Mouse (Mus musculus): Measurements from ENCODE around the gene Nckap1l.
A peak's percentile ranks its signal among the peaks of the same experiment; 100 is the strongest.
"Not testable (repeated sequence)": the region's sequence is repeated elsewhere in the genome, so short reads cannot be mapped to it uniquely, and the experiment has no call there.

The Nckap1l gene

DNA sequence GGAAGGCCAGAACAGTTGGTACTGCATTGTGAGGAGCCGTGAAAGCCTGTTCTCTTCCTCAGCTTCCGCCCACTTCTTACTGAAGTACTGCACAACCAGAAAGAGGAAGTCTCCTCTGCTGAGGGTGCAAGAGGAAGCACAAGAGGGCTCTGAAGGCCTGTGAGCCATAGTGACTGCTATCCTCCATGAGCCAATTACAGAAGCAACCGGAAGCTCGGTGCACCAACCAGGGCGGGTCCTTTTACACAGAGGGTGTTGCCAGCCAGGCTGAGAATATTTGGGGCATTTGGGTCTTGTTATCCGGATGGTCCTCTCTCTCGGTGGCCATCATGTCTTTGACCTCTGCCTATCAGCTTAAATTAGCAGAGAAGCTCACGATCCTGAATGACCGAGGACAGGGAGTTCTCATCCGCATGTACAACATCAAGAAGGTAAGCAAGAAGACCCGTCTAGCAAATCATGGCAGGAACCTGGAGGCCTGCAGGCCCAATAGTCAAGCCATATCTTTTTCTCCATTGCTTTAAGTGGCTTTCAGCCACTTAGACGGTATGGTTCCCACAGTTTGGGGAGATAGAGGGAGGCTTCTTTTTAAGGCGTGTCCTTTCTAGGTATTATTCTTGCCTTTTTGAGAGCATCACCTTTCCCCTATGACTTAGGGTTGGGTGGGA, at the start of gene Nckap1l:
TSS of gene Nckap1l (plus strand) at position 244 of the 668 bp plus-strand sequence.
- DNase-seq: no peak

DNA sequence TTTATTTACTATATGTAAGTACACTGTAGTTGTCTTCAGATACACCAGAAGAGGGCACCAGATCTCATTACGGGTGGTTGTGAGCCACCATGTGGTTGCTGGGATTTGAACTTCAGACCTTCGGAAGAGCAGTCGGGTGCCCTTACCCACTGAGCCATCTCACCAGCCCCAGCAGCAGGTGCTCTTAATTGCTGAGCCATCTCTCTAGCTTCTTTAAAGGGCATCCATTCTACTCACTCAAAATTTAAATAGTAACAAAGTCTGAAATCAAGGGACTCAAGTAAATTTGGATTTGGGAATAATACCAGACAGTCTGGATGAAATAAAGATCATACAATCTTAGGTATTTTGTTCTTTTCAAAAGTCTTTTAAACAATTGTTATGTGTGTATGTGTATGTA, 48.0 kb upstream of the Nckap1l start:
- not testable (repeated sequence) for DNase-seq

DNA sequence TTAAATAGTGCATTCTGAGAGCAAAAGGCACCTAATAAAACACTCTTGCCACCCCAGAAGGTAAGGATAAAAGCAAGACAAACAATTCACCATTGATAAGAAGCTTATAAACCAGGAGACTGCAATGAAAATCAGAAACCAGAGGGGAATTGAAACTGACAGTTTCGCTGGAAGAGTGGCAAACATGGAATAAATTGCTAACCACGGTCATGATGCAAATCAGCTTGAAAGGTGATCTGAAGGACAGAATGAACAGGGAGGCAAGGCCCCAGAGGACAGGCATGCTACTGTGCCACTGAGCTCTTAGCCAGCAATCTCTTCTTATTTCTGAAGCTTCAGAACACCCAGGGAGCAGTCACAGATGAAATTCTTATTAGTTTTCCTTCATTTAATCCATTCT, 26.6 kb upstream of the Nckap1l start:
- DNase-seq: no peak

DNA sequence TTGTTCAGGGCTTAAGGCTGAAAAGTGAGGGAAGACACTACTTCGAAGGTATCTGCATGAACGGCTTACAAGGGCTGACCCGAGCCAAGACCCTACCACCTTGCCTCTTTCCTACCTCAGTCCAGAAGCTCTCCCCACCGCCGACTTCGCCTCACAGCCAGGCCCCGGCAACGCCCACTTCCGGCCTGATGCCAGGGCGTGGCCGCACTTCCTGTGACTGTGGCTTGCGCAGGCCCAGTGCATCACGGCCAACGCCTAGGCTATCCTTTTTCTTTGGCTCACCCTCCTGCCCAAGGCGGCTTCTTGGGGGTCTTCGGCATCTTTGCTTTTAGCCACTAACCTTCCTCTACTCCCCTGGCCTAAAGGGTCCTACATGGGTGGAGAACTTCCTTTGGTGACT, 23.4 kb upstream of the Nckap1l start, which contains the start of gene Gtsf1:
TSS of gene Gtsf1 (minus strand) at position 230 of the 400 bp plus-strand sequence.
- no peak for DNase-seq

DNA sequence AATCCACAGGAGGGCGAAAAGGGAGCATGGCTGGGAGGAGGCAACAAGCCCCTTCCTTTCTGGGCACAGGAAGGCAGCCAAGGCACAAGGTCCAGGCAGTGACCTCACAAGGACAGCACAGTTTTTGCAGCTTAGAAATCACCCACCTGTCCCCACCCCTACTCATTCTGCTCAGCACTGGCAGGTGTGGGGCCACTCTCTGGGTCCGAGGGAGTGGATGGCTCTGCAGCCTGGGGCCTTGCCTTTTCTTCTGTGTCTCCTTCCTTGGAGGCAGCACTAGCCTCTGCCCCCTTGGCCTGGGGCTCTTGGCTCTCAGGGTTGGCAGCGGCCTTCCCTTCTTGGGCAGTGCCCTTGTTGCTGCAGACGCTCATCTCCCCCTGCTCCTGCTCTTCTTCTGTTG, 7.6 kb upstream of the Nckap1l start:
- not testable (repeated sequence) for DNase-seq

DNA sequence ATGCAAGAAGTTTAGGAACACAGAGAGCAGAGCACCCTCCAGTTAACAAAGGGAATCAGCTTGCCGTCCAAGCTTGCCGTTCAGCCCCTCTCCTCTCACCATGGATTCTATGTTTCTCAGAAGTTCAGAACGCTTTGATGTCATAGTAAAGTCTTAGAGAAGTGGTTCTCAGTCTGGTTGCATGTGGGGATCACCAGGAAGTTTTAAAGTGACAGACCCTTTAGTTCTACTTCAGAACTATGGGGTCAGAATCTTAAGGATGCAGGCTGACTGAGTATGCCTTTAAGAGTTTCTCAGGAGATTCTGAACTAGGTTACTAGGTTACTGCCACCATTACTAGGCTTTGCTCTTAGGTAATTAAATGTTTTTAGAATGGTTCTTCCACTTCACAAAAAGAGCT, 5.2 kb upstream of the Nckap1l start, which contains the start of gene Gtsf2:
TSS of gene Gtsf2 (minus strand) at position 101 of the 400 bp plus-strand sequence.
- DNase-seq: no peak

DNA sequence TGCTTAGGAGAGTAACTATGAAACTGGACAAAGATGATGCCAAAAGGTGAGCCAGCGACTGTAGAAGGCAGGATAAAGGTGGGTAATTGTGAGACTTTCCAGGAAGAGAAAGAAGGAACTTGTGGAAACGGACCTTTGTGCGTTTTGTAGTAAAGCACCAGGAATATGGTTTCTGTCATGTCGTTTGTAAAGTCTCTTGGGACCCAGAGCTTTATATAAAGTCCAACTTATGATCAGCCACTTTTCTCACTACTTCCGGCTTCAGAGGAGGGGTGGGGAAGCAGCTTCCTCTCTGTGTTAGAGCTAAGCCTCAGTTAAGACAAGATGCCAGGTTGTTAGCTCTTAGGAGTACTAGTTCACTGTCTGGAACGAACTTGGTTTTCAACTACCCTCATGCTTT, 855 bp downstream of the Nckap1l start:
- DNase-seq: no peak

DNA sequence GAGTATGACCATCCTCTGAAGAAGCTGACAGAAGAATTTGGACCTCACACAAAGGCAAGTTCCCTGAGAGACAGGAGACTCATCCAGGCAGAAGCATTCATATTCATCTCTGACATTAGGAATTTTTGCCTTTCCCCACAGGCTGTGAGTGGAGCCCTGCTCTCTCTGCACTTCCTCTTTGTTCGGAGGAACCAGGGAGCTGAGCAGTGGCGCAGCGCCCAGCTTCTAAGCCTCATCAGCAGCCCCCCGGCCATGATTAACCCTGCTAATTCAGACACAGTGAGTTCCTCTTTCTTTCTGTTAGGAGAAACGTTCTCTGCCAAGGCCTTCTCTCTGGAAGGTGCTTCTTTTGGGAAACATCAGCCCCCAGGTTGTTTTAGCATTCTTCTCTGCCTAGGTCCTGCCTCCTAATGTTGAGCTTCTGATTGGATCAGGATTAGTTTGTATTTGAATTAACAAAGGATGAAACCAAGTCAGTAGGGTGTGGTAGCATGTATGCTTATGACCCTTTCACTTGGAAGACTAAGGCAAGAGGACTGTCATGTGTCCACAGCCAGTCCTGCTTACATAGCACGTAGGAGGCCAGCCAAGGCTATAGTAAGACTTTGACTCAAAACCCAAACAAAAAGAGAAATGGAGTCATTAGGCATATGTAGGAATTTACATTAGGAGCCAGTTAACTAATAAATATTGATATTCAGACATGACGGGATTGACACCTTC, 9.1 kb downstream of the Nckap1l start:
- peak; percentile 21 to 39 for DNase-seq

DNA sequence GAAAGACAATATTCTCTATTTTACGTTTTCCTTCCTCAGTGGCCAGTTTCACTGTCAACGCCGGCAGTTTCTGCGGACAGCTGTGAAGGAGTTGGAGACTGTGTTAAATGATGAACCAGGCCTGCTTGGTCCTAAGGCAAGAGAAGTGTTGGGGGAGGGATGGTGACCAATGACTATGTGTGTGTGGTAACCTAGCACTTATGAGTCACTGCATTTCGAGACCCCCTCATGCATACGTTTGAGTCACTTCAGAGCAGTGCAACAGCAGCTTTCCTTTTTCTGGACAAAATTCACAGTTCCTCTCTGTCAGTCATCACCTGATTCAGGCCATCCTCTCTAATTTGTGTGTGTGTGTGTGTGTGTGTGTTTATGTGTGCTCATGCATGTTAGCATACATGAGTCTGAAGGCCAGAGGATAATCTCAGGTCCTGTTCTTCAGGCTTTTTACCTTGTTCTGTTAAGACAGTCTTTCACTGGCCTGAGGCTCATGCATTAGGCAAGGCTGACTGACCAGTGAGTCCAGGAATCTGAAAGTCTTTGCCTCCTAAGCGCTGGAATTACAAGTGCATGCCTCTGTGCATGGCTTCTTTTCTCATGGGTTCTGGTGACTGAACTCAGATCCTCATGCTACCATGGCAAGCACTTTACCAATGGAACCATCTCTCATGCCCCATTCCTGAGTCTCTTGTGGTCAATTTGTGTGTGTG, 18.0 kb downstream of the Nckap1l start:
- DNase-seq: no peak

DNA sequence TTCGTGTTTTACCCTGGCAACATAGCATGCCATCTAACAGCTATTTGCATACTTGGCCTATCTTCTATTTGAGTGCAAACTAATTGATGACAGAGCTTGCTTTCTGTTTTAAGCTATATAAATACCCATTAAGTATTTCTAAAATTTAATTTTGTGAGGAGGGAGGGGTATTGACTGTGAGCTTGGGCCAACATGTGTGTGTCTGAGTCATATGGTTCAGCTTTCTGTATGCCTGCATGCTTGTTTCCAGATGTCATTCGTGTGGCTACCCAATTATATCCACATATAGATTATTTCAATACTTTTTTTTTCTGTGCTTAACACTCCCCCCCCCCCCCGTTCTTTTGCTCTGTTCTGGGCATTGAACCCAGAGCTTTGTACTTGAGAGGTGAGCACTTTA, 18.7 kb downstream of the Nckap1l start:
- DNase-seq: no peak

DNA sequence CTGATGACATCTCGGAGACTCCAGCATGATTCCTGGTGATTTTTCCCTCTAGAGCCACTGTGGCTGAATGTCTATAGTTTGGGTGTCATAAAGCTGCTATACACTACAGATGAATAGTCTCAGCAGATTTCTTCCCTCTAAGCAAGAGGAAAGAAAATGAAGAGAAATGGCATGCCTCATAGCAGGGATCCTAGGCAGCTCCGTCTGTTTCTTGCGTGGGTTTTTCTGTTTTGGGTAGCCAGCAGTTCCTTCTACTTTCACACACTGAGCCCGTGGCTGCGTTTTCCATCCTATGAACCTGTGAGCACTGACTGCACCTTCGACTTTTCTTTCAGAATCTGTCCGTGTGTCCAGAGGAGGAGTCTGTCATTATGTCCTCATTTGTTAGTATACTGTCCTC, 19.6 kb downstream of the Nckap1l start:
- DNase-seq: no peak

DNA sequence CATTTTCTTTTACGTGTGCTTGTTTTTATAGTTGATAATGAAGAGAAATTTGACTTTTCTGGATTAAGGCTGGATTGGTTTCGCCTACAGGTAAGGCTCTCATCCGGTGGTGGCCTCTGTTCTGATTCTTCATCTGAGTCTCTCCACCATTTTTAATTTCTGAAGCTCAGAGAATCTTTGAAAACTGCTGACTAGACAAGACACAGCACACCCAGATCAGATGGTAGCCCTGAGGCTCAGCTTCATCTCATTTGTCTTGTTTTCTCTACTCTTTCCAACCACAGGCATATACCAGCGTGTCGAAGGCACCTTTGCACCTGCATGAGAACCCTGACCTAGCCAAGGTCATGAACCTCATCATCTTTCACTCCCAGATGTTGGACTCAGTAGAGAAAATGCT, 20.2 kb downstream of the Nckap1l start:
- no peak for DNase-seq

DNA sequence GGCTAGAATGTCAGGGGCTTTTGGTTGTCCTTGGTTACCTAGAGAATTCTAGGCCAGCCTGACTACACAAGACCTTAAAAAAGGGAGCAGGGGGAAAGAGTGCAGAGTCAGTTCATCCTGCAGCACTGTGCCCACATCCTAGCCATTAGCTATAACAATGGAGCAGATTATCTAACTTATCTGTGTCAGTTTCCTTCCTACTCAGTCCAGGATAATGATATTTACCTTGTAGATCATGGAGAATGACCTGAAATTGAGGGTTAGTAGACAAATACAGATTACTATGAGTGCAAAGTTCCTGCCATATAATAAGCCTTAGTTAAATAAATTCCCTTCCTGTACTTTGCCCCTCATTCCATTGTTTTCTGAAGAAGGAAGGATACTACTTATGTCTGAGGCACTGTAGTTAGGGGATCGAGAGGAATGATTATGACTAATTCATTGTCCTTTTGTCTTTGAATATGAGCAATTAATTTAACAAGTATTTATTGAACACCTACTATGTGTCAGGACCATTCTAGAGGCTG, 25.5 kb downstream of the Nckap1l start:
- no peak for DNase-seq

DNA sequence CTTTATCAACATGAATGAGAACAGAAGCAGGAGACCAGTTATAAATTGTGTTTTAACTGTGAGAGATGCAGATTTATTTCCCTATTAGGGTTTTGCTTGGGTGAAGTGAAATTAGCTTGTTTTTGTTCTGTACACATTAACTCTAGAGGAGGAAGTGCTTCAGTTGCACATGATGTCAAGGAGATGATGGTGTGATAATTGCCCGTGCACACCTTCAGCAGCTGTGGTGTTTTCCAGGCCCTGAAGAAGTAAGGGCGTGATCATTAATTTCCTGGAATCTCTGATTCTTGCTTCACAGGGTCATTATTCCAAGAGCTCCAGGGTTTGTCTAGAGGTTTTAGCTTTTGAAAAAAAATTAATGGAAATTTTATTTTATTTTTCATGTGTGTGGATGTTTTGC, 26.5 kb downstream of the Nckap1l start:
- no peak for DNase-seq

DNA sequence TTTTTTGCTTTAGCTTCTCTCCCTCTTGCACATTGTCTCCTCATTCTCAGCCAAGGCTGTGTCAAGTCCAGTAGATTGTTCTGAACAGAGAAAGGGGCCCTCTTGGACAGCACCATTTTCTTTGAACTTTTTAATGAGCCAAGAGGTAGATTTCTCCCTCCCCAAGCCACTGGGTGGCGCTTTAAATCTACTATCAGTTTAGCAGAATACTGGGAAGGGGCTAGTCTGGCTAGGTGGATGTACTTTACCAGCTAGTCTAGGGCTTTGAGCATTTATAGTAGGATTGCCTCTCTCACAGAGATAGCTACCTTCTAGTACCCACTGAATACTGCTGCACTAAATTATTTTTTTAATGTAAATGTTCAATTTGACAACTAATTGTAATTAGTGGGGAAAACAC, 28.9 kb downstream of the Nckap1l start:
- DNase-seq: peak; percentile 74 to 81

DNA sequence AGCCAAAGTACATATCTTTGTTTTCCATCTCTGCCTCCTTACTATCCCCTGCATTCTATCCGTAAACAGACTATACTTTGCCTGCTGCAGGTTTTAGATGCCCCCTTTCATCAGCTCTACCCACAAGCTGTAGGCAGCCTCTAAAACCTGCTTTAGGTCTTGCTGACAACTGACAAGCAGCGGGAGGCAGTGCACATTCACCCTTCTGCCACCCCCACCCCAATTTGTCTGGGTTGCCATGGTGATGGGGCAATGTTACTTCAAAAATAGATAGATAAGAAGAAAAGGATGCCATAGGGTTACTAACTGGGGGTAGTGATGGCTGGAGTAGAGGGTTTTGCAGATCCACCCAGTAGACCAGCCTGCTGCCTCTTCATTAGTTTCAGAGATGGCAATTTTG, 30.9 kb downstream of the Nckap1l start:
- no peak for DNase-seq

DNA sequence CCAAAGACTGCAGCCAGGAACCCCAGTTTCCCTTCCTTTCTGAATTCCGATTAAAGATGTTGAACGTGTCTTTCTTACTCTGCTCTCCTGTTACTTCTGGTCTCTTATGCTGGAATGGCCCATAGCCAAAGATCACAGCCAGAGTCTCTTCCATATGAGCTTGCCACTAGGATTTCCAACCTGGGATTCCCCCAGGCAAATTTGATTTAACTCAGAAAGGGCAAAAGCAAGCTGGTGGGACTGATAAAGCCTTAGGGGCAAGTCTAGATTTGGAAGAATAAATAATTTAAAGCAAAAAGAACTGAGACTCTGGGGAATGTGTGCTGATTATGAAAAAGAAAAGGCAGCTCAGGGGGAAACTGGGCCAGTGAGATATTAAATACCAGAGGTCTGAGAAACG, 31.5 kb downstream of the Nckap1l start:
- no peak for DNase-seq

DNA sequence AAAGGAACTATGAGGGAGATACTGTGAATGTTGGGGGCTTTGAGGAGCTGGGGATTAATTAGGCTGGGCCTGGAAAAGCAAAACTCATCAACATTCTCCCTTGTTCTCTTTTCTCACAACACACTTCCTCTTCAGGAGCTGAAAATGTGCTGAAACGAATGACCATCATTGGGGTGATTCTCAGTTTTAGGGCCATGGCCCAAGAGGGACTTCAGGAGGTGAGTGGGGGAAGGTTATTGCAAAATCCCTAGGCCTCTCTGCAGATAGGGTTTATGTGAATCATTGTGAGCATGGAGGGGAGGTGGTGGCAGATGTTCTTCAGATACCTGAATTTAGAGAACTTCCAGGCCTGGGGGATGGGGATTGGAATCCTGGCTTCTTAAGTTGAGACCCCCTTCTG, 33.1 kb downstream of the Nckap1l start:
- DNase-seq: no peak

DNA sequence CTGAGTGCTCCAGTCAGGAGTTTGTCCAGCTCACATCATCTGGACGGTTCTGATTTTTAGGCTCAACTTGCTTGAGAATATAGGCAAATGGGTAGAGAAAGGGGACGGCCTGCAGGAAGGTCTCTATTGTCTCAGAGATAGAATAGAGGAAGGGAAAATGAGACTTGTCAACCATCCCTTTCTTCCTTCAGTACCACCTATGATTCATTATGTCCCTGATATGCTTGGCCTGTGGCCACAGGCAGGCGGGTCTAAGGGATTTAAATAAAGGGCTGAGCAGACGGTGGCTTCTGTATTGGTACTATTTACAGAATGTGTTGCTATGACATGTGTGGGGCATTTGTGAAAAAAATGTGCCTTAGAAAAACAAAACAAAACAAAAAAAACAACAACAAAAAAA, 34.7 kb downstream of the Nckap1l start:
- no peak for DNase-seq

DNA sequence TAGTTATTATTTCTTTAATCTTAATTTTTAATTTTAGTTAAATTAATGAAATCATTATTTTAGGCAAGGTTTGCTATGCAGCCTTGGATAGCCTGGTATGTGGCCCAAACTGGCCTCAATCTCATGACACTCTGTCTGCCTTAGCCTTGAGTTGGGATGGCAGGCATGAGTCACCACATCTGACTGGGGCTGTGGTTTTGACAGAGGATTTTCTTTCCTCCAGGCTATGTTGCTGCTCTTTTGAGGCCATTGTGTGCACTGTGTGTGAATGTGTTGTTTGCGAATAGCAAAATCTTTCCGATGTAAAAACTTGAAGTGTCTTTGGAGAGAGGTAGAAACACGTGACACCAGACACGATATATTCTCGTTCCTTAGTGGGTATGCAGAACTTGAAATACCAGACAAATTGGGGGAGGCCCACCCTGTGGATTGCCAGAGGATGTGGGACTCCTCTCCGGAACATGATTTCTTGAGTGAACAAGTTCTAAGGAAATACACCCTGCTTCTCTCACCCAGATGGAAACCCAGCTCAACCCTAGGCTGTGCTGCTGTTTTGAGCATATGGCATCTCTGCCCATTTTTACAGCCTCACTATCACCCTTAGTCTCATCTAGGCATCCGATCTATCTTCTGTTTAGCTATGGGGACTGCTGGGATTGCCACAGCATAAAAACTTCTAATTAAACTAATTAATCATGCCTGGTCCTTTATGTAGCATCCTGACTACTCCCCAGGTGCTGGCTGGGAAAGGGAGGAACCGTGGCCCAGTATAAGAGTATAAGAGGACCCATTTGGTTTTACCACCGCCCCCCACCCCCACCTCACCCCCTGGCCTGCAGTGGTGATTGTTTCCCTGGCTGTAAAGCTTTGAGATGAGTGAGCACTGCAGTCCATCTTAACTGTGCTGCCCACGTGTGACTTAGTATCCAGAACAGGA, 42.9 kb downstream of the Nckap1l start:
- DNase-seq: no peak

DNA sequence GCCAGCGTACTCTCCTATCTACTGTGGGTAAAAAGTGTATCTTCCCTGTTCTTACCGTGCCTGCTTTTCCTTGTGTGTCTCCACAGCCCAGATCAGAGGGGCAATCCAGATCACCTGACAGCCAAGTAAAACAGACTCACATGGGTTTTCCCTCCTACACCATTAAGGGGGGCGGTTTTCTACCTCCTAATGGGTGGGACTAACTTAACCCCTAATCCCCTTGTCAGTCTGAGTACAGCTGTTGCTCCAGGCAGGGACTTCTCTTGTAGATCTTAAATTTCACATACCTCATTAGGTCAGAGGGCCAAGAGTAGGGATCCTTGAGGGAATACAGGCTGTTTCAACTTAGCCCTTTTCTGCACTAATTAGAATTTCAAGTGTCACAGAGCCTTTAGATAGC, 44.6 kb downstream of the Nckap1l start:
- no peak for DNase-seq

DNA sequence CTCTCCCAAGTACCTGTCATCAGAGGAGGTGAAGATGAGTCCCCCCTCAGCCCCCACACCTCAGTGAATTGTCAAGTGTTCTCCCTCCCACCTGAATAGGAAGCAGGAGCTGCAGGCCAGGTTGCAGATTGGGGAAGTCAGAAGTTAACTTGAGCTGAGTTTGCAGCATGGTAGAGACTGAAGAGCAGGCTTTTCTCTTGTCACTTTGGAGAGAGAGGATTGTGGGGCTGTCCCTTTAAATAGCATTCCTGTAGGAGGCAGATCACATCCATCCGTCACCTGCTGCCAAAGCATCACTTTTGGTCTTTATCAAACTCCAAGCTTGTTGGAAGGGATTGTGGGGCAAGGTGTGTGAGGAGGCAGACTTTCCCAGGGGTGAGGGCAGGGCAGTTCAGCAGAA, 47.1 kb downstream of the Nckap1l start:
- DNase-seq: no peak
